Mouse (Mus musculus) NIH3T3 (cell line): Measurements from ENCODE around the gene Shld1.

Experiments used
- DNase-seq: peaks from one replicate; pipeline ENCODE4 v3.0.0-alpha.2; 2012; ENCODE audit warnings: low read depth

Shld1 gene

DNA sequence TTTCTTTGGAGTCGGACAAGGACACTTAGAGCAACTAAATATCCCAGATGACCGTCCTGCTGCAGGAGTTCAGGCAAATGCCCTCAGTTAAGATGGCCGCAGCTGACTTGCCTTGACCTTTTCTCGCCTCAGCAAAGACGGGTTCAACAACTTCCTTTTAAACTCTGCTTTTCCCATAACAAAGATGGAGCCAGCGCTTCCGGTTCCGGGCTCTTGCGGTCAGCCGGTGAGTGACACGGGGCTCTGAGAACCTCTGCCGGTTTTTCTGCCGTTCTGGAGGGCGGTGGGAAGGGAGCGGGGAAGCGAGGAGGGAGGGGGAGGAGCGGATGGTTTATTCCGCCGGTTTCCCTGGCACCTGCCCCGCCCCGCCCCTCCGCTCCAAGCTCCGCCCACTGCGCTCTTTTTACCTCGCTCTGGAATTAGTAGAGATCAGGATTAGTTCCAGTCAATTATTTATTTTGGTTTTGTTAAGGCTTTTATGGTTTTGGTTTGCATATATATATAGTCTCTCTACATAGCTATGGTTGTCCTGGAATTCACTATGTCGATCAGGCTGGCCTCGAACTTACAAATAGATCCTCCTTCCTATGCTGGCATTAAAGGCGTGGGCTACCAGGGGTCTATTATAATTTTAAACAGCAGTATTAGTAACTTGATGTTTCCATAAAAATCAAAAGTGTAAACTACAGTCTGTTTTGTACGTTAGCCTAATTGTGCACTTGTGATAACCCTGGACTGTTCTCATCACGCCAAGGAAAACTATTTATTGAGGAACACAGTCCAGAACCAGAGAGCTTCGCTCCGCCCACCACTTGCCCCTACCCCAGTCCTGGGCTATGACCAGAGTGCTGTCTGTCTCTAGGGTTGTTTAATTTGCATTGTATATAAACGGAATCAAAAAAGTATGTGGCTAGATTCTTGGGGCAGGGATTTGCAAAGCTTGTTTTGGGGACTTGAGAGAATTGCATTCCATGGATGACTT, at the start of gene Shld1:
Gene Shld1, plus strand, starts transcription at position 176 of the 982 bp plus-strand sequence.
- DNase-seq, result peak; percentile 92

DNA sequence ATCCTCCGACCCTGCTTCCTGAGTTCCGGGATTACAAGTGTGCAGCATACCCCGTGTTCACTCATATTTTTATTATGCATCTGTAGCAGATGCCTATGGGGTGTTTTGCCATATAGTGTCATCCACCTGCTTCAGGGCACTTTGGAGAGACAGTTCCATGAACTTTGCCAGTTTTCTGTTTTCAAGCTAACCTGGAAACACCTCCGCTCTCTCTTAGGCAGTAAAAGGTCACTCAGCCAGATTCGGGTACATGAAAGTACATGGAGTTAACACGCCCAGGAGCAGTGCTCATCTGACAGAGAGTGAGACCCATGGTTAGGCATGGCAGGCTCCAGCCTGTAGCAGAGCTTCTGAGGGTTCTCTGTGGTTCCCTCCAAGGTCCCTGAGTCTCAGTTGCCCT, 48.4 kb upstream of the Shld1 start:
- DNase-seq, result no peak

GRCm38 (mm10) chr2:132639337-132639736, 47.4 kb upstream of the Shld1 start:
- DNase-seq, result no peak

GRCm38 (mm10) chr2:132641196-132641595, 45.5 kb upstream of the Shld1 start:
- no peak for DNase-seq

GRCm38 (mm10) chr2:132643161-132643560, 43.6 kb upstream of the Shld1 start:
- DNase-seq, result no peak

DNA sequence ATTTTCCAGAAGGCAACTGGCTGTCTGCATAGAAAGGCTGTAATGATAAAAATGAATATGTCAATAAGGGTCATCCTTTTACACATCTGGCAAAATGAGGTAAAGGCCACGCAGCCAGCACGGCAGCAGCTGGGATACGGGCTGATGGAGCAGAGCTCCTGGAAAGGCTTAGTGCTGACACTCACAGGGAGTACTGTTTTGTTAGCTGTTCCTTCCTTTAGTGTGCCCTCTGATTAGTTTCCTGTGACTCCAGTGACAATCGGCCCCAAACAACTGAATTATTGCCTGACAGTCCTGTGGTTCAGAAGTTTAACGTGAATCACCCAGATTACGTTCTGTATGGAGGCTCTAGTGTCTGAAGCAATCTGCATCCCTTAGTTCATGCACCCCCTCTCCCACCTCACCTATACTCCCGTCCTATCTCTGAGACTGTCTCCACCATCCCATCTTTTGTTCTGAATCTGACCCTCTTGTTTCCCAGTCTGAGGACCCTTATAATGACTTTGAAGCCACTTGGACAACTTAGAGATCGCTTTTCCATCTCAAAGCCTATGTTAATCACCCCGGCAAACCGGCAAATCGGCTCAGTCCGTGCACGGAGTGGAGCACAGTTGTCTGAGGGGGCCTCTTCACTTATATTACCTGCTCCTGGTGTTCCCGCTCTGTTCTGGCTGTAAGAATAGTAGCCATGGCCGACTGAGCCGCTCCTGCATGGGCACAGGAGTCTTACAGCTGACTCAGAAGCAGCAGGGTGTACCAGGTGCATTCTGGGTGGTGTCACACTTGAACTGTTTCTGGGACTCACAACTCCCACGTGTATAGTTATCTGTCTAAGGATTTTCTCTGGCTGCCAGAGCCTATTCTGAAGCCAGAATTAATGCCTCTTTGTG, 39.6 kb upstream of the Shld1 start:
- DNase-seq, result no peak

- no peak for DNase-seq
Observed at GRCm38 (mm10) chr2:132649352-132649870, 37.3 kb upstream of the Shld1 start.

DNA sequence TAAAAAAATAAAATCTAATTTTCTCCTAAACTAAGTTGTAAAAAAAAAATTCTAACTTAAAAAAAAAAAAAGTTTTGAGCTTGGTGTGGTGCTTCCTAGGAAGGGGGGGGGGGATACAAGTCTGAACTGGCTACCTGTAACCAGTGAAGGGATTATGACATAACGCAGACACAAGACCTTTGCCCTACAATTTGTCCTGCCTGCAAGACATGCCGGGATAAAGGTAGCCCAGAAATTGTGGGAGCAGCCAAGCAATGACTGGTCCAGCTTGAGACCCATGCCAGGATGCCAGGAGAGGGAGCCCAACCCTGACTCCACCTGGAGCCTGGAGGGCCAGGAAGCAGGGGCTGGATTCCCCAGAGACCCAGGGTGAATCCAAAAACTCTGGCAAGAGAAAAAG, 36.2 kb upstream of the Shld1 start:
- no peak for DNase-seq

GRCm38 (mm10) chr2:132652476-132652875, 34.3 kb upstream of the Shld1 start:
- DNase-seq, result no peak

GRCm38 (mm10) chr2:132654834-132655495, 31.8 kb upstream of the Shld1 start:
- DNase-seq, result no peak

DNA sequence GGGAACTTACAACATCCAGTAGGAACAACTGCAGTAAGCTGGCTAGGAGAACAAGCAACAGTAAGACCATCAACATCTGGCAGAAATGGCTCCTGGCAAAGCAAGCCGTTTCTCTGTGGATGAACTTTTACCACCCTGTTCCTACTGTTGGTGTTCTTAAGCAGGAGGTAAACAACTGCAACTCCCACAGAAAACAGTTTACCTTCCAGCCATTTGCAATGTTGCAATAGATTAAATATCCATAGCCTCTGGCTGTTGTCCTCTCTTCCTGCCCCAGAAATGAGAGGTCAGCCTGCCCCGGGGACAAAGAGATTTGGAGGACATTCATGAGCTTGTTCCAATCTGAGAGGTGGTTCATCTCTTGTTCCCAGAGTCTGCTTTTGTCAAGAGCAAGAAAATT, 29.5 kb upstream of the Shld1 start:
- no peak for DNase-seq

GRCm38 (mm10) chr2:132658412-132659120, 28.2 kb upstream of the Shld1 start:
- DNase-seq, result no peak

DNA sequence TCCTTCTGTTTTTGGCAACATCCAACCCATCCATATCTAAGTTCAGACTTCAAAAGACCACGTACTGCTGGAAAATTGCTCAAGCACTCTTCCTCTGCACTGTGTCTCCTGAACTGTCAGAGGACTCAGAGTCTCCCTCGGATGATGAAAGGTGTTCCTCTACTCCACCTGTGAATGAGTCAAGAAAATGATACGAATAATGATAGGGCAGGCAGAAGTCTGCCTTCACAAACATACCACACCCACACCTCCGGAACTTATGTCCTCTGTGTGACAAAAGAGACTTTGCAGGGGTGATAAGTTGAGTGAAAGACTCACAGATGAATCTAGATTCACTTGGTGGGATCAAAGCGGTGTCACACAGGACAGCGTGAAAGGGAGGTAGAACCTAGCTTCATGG, 17.6 kb upstream of the Shld1 start:
- DNase-seq, result no peak

DNA sequence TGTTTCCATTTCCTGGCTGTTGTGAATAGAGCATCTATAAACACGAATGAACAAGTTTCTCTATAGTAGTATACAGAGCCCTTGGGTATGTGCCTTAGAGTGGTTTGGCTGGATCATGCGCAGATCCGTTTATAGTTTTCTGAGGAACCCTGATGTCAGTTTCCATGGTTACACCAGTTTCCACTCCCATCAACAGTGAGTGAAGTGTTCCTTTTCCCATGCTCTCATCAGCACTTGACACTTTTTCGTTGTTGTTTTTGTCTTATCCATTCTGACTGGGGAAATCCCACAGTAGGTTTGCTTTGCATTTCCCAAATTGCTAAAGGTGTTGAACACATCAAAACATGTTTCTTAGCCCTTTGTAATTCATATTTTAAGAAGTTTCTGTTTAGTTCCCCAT, 16.4 kb upstream of the Shld1 start:
- no peak for DNase-seq

- no peak for DNase-seq
Observed at GRCm38 (mm10) chr2:132672121-132672520, 14.6 kb upstream of the Shld1 start.

- no peak for DNase-seq
Observed at GRCm38 (mm10) chr2:132676111-132676510, 10.6 kb upstream of the Shld1 start.

- DNase-seq, result no peak
Observed at GRCm38 (mm10) chr2:132685001-132685400, 1.7 kb upstream of the Shld1 start.

- peak; percentile 30 for DNase-seq
Observed at GRCm38 (mm10) chr2:132688611-132689021, 1.9 kb downstream of the Shld1 start.

- DNase-seq, result no peak
Observed at GRCm38 (mm10) chr2:132689188-132689568, 2.4 kb downstream of the Shld1 start.

DNA sequence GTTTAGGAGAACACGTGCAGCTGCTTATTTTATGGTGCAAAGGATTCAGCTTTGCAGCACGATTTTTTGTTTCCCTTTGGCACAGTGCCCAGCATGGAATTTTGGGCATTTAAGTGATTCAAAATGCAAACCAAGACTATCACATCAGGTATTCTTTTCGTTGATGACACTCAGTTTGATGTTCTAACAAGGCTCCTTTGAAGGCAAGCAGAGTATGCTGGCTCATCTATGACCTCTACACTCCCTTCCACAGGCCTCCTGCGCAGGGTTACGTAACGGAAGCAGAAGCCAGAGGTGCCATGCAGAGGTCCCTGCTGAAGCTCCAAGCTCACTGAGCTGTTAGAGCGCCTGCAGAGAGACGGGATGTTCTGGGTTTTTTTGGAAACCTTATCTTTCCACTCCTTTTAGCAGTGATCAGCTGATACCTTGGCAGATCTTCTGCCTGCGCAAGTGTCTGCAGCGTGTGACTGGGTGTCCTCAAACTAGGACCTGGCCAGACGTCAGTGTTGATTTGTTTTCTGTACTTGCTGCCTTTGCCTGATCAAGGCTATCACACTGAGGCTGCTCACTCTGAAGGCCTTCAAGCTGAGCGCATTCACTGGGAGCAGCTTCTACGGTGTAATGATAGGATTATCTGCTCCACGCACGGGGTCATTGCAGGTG, 3.0 kb downstream of the Shld1 start:
- peak; percentile 64 for DNase-seq

GRCm38 (mm10) chr2:132691731-132692130, 5.0 kb downstream of the Shld1 start:
- no peak for DNase-seq
